Mouse (Mus musculus): Measurements from ENCODE around the gene Gm7138. TPM values are rescaled to one million over a fixed set of nuclear protein-coding genes. Genes with fewer than 3 reads are reported as not detected.
"Not testable (repeated sequence)": the region's sequence is repeated elsewhere in the genome, so short reads cannot be mapped to it uniquely, and the experiment has no call there.

The Gm7138 gene
- total RNA-seq, 2 experiments from 2014 or later: not detected

- DNase-seq: not testable (repeated sequence)
These were observed 34.6 kb downstream of the Gm7138 start, which contains the start of gene Gm18596 for GRCm38 (mm10) chr10:77741924-77742688. Gm18596 (minus strand) TSS chr10:77742638.

- no peak for DNase-seq
These were observed 37.8 kb downstream of the Gm7138 start for GRCm38 (mm10) chr10:77738929-77739328.

GRCm38 (mm10) chr10:77735928-77736327, 40.8 kb downstream of the Gm7138 start:
- DNase-seq: no peak

- no peak for DNase-seq
These were observed 47.5 kb downstream of the Gm7138 start for GRCm38 (mm10) chr10:77729241-77729640.

- no peak for DNase-seq
These were observed 48.5 kb downstream of the Gm7138 start for GRCm38 (mm10) chr10:77728280-77728679.

Other genes starting within 250 kb of the Gm7138 start
- 1 to 10 TPM; 2.0 to 2.5 TPM for gene Itgb2, start 246.7 kb downstream of the Gm7138 start, total RNA-seq (2021)
- 100 to 1,000 TPM; 113 to 119 TPM for gene Pttg1ip, start 195.2 kb downstream of the Gm7138 start, total RNA-seq (2021)
- 10 to 100 TPM; 90.9 to 97.9 TPM for gene Sumo3, start 170.8 kb downstream of the Gm7138 start, total RNA-seq (2021)
- 10 to 100 TPM; 15.9 to 20.8 TPM for gene Gm49325, start 170.7 kb downstream of the Gm7138 start, total RNA-seq (2021)
- 10 to 100 TPM; 56.1 to 63.8 TPM for gene Ube2g2, start 154.7 kb downstream of the Gm7138 start, total RNA-seq (2021)
- not detected for gene Tspear, start 90.4 kb downstream of the Gm7138 start, total RNA-seq (2021)
- gene Gm19402, start 86.2 kb downstream of the Gm7138 start, total RNA-seq (2021): not detected
- gene Gm9508, start 79.7 kb downstream of the Gm7138 start, total RNA-seq (2021): not detected
- gene Gm10272, start 70.3 kb downstream of the Gm7138 start, total RNA-seq (2021): not detected
- gene Gm10024, start 65.5 kb downstream of the Gm7138 start, total RNA-seq (2021): not detected
- gene Gm10142, start 61.1 kb downstream of the Gm7138 start, total RNA-seq (2021): not detected
- gene Krtap12-1, start 56.3 kb downstream of the Gm7138 start, total RNA-seq (2021): not detected
- gene Gm10100, start 50.5 kb downstream of the Gm7138 start, total RNA-seq (2021): not detected
- gene Gm18596, start 34.3 kb downstream of the Gm7138 start, total RNA-seq (2021): not detected
- gene Gm9736, start 25.6 kb downstream of the Gm7138 start, total RNA-seq (2021): not detected
- not detected for gene Gm3233, start 17.3 kb downstream of the Gm7138 start, total RNA-seq (2021)
- gene Gm3238, start 5.6 kb downstream of the Gm7138 start, total RNA-seq (2021): not detected
- gene Gm3250, start 5.6 kb upstream of the Gm7138 start, total RNA-seq (2021): not detected
- not detected for gene Gm7137, start 11.3 kb upstream of the Gm7138 start, total RNA-seq (2021)
- gene Gm9639, start 18.1 kb upstream of the Gm7138 start, total RNA-seq (2021): not detected
- not detected for gene Gm19668, start 22.2 kb upstream of the Gm7138 start, total RNA-seq (2021)
- gene Gm9507, start 34.9 kb upstream of the Gm7138 start, total RNA-seq (2021): not detected
- not detected for gene Gm2696, start 37.7 kb upstream of the Gm7138 start, total RNA-seq (2021)
- gene Krtap10-4, start 50.2 kb upstream of the Gm7138 start, total RNA-seq (2021): not detected
- gene Krtap10-10, start 59.0 kb upstream of the Gm7138 start, total RNA-seq (2021): not detected
- not detected for gene Gm36176, start 69.9 kb upstream of the Gm7138 start, total RNA-seq (2021)
- gene Gm10318, start 75.9 kb upstream of the Gm7138 start, total RNA-seq (2021): not detected
- not detected for gene Gm3285, start 85.0 kb upstream of the Gm7138 start, total RNA-seq (2021)
- gene Lrrc3, start 125.6 kb upstream of the Gm7138 start, total RNA-seq (2021): 1 to 10 TPM; 1.6 to 1.8 TPM
- gene Trpm2, start 193.6 kb upstream of the Gm7138 start, total RNA-seq (2021): 1 to 10 TPM in 1 of 2 experiments, under 1 TPM in 1; 0.33 to 1.0 TPM
- 10 to 100 TPM; 10.5 to 12.6 TPM for gene 1810043G02Rik, start 201.6 kb upstream of the Gm7138 start, total RNA-seq (2021)
- gene Pfkl, start 233.1 kb upstream of the Gm7138 start, total RNA-seq (2021): 100 to 1,000 TPM; 118 to 133 TPM